Mouse (Mus musculus) c-Kit-positive CD71-positive TER-119-negative erythroid progenitor cells, embryonic 14.5 days (primary cell): ENCODE measurements around the gene 2010300C02Rik.
"Not testable (repeated sequence)": the region's sequence is repeated elsewhere in the genome, so short reads cannot be mapped to it uniquely, and the experiment has no call there.

Source experiments
- DNase-seq: peaks from one replicate; pipeline ENCODE4 v3.0.0-alpha.2; 2013; ENCODE audit warnings: low read depth

2010300C02Rik gene

GRCm38 (mm10) chr1:37628749-37629148 is 91.1 kb downstream of the 2010300C02Rik start:
- DNase-seq, result no peak

GRCm38 (mm10) chr1:37624185-37624584 is 95.7 kb downstream of the 2010300C02Rik start:
- no peak for DNase-seq

- DNase-seq, result no peak
These were observed 97.8 kb downstream of the 2010300C02Rik start for GRCm38 (mm10) chr1:37622049-37622448.

- DNase-seq, result no peak
These were observed 100.3 kb downstream of the 2010300C02Rik start for GRCm38 (mm10) chr1:37619542-37619941.

- no peak for DNase-seq
These were observed 102.8 kb downstream of the 2010300C02Rik start for GRCm38 (mm10) chr1:37617047-37617446.

GRCm38 (mm10) chr1:37616569-37616968 is 103.3 kb downstream of the 2010300C02Rik start:
- no peak for DNase-seq

- no peak for DNase-seq
These were observed 104.4 kb downstream of the 2010300C02Rik start for GRCm38 (mm10) chr1:37615290-37616040.

GRCm38 (mm10) chr1:37614836-37615235 is 105.0 kb downstream of the 2010300C02Rik start:
- DNase-seq, result no peak

- no peak for DNase-seq
These were observed 105.8 kb downstream of the 2010300C02Rik start for GRCm38 (mm10) chr1:37614130-37614529.

GRCm38 (mm10) chr1:37611032-37611431 is 108.9 kb downstream of the 2010300C02Rik start:
- DNase-seq, result no peak

- no peak for DNase-seq
These were observed 109.6 kb downstream of the 2010300C02Rik start for GRCm38 (mm10) chr1:37610242-37610641.

- not testable (repeated sequence) for DNase-seq
These were observed 114.2 kb downstream of the 2010300C02Rik start for GRCm38 (mm10) chr1:37605694-37606093.

- no peak for DNase-seq
These were observed 116.7 kb downstream of the 2010300C02Rik start for GRCm38 (mm10) chr1:37603206-37603605.

- DNase-seq, result no peak
These were observed 117.6 kb downstream of the 2010300C02Rik start for GRCm38 (mm10) chr1:37602268-37602667.

- no peak for DNase-seq
These were observed 118.4 kb downstream of the 2010300C02Rik start for GRCm38 (mm10) chr1:37601461-37601860.

- DNase-seq, result no peak
These were observed 119.2 kb downstream of the 2010300C02Rik start for GRCm38 (mm10) chr1:37600640-37601175.

- DNase-seq, result no peak
These were observed 120.9 kb downstream of the 2010300C02Rik start for GRCm38 (mm10) chr1:37598986-37599385.

- DNase-seq, result not testable (repeated sequence)
These were observed 125.1 kb downstream of the 2010300C02Rik start for GRCm38 (mm10) chr1:37594812-37595211.

GRCm38 (mm10) chr1:37585809-37586480 is 133.9 kb downstream of the 2010300C02Rik start:
- DNase-seq, result no peak

GRCm38 (mm10) chr1:37583795-37584464 is 136.0 kb downstream of the 2010300C02Rik start:
- DNase-seq, result no peak

GRCm38 (mm10) chr1:37583167-37583566 is 136.7 kb downstream of the 2010300C02Rik start:
- DNase-seq, result no peak

GRCm38 (mm10) chr1:37579686-37580085 is 140.2 kb downstream of the 2010300C02Rik start:
- DNase-seq, result no peak
